Mouse (Mus musculus): Measurements from ENCODE around the gene Ms4a4b. TPM values are rescaled to one million over a fixed set of nuclear protein-coding genes. Genes with fewer than 3 reads are reported as not detected.

The Ms4a4b gene
- 0.23 TPM in 1 of 2 replicates, not detected in the other for polyA plus RNA-seq (2021; fragmentation: Nextera tagmentation)
- long read RNA-seq, experiment 1: 0 reads
- long read RNA-seq, experiment 2, full-length matches to known transcripts: 1 of 1 reads
- long read RNA-seq, experiment 2, partial matches to known transcripts: 0 of 1 reads
- long read RNA-seq, experiment 2, other reads (novel, unspliced or antisense): 0 of 1 reads

GRCm38 (mm10) chr19:11443338-11443737 lies at the start of gene Ms4a4b:
TSS of gene Ms4a4b (plus strand) at chr19:11443553.

GRCm38 (mm10) chr19:11404527-11404926 lies 38.8 kb upstream of the Ms4a4b start, which contains the start of gene Ms4a4c:
TSS of gene Ms4a4c (plus strand) at chr19:11404770.

GRCm38 (mm10) chr19:11469215-11469614 lies 25.9 kb downstream of the Ms4a4b start, which contains the start of gene Ms4a6c:
TSS of gene Ms4a6c (plus strand) at chr19:11469366.

GRCm38 (mm10) chr19:11485746-11486145 lies 42.4 kb downstream of the Ms4a4b start, which contains the start of gene Gm8369:
TSS of gene Gm8369 (plus strand) at chr19:11485938.

GRCm38 (mm10) chr19:11516246-11516645 lies 72.9 kb downstream of the Ms4a4b start, which contains the start of gene Ms4a6b:
TSS of gene Ms4a6b (plus strand) at chr19:11516512.

Other genes starting within 250 kb of the Ms4a4b start
- not detected in 2 replicates for gene Ms4a13, start 246.8 kb upstream of the Ms4a4b start, polyA plus RNA-seq (2021; fragmentation: Nextera tagmentation)
- not detected in 2 replicates for gene Ms4a12, start 211.1 kb upstream of the Ms4a4b start, polyA plus RNA-seq (2021; fragmentation: Nextera tagmentation)
- not detected in 2 replicates for gene Ms4a1, start 177.3 kb upstream of the Ms4a4b start, polyA plus RNA-seq (2021; fragmentation: Nextera tagmentation)
- gene Ms4a5, start 159.7 kb upstream of the Ms4a4b start, polyA plus RNA-seq (2021; fragmentation: Nextera tagmentation): not detected in 2 replicates
- not detected in 2 replicates for gene Ms4a14, start 129.1 kb upstream of the Ms4a4b start, polyA plus RNA-seq (2021; fragmentation: Nextera tagmentation)
- 0.95 and 1.3 TPM in 2 replicates for gene Ms4a7, start 107.4 kb upstream of the Ms4a4b start, polyA plus RNA-seq (2021; fragmentation: Nextera tagmentation)
- 0.30 TPM in 1 of 2 replicates, not detected in the other for gene Ms4a4a, start 68.0 kb upstream of the Ms4a4b start, polyA plus RNA-seq (2021; fragmentation: Nextera tagmentation)
- gene Ms4a4c, start 38.8 kb upstream of the Ms4a4b start, polyA plus RNA-seq (2021; fragmentation: Nextera tagmentation): 0.15 and 0.60 TPM in 2 replicates
- 0.92 and 1.4 TPM in 2 replicates for gene Ms4a6c, start 25.8 kb downstream of the Ms4a4b start, polyA plus RNA-seq (2021; fragmentation: Nextera tagmentation)
- 0.40 TPM in 1 of 2 replicates, not detected in the other for gene Gm8369, start 42.4 kb downstream of the Ms4a4b start, polyA plus RNA-seq (2021; fragmentation: Nextera tagmentation)
- 2.0 and 2.5 TPM in 2 replicates for gene Ms4a6b, start 73.0 kb downstream of the Ms4a4b start, polyA plus RNA-seq (2021; fragmentation: Nextera tagmentation)
- gene Ms4a4d, start 93.2 kb downstream of the Ms4a4b start, polyA plus RNA-seq (2021; fragmentation: Nextera tagmentation): not detected in 2 replicates
- 1.5 and 1.8 TPM in 2 replicates for gene Ms4a6d, start 161.3 kb downstream of the Ms4a4b start, polyA plus RNA-seq (2021; fragmentation: Nextera tagmentation)
- gene Ms4a2, start 180.2 kb downstream of the Ms4a4b start, polyA plus RNA-seq (2021; fragmentation: Nextera tagmentation): not detected in 2 replicates
- gene Ms4a3, start 197.3 kb downstream of the Ms4a4b start, polyA plus RNA-seq (2021; fragmentation: Nextera tagmentation): not detected in 2 replicates
- gene Oosp2, start 217.0 kb downstream of the Ms4a4b start, polyA plus RNA-seq (2021; fragmentation: Nextera tagmentation): not detected in 2 replicates
- not detected in 2 replicates for gene Oosp1, start 247.6 kb downstream of the Ms4a4b start, polyA plus RNA-seq (2021; fragmentation: Nextera tagmentation)